Mouse (Mus musculus) myocyte (in vitro differentiated cells): Measurements from ENCODE around the gene Syn3.

Experiments
- POLR2A ChIP-seq: IDR thresholded peaks from one replicate; pipeline ENCODE4 v1.6.1; 2011; ENCODE audit warnings: low read depth, mild to moderate bottlenecking, control low read depth, moderate library complexity; ENCODE audit not compliant: insufficient read length
- TCF12 ChIP-seq: IDR thresholded peaks from one replicate; pipeline ENCODE4 v1.6.1; 2011; ENCODE audit warnings: mild to moderate bottlenecking, control low read depth; ENCODE audit not compliant: poor library complexity, insufficient read depth, severe bottlenecking

DNA sequence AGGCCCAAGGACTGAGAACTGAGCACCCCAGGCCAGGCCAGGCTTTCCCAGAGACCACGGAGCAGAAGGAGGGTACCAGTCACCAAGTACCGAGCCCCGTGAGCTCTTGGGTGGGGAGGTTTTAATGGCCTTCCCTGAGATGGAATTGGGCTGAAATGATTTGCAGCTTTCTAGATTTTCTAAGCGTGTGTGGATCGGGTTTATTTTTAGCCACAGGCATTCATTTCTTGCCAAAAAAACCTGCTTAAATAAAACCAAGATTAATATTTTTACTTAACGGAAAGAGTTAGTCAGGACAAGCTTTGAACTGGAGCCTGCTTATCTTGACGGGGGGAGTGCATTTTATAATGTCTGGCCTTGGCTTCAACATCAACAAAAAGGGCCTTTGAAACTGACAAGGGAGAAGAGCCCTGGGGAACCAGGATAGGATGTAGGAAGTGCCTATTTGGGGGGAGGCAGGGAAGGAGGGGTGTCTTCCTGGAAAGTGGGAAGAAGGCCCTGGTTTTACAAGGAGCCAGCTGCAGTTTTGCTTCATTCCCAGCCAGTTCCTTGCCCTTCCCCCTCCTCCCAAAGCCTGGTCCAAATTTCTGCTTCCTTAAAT lies 166.9 kb downstream of the Syn3 start:
- no peak for TF ChIP-seq POLR2A
- no peak for TF ChIP-seq TCF12
